Mouse (Mus musculus): Measurements from ENCODE around the gene Fpgs. TPM values are rescaled to one million over a fixed set of nuclear protein-coding genes. Genes with fewer than 3 reads are reported as not detected.

Fpgs gene
- total and polyA plus RNA-seq, 3 experiments: 40.0 to 73.9 TPM; not detected in 1

GRCm38 (mm10) chr2:32669876-32670275 is 34.1 kb downstream of the Fpgs start:
- H3K79me2 ChIP-seq (ENCODE audit: control insufficient read depth, insufficient read depth, low read length, poor library complexity): no peaks in the 10 kb centered on the region
- no peak overlapping the region for H3K4me3 ChIP-seq (ENCODE audit: control insufficient read depth in 1 of 2, insufficient read depth in 1 of 2, low read depth in 2 of 2, low read length in 2 of 2)
- H3K27ac ChIP-seq (ENCODE audit: control insufficient read depth, low read depth, low read length): no peak overlapping the region
- H3K4me1 ChIP-seq (ENCODE audit: control insufficient read depth in 1 of 2, insufficient read depth in 2 of 2, low read length in 2 of 2): no peaks in the 10 kb centered on the region
- no peaks in the 10 kb centered on the region for H3K27me3 ChIP-seq (ENCODE audit: control insufficient read depth in 1 of 2, insufficient read depth in 2 of 2, low read length in 2 of 2)
- H3K36me3 ChIP-seq (ENCODE audit: control insufficient read depth in 1 of 2, insufficient read depth in 2 of 2, low read length in 2 of 2): no peaks in the 10 kb centered on the region
- peak; percentile 16 for DNase-seq (ENCODE audit: low read depth, low spot score)
- TF ChIP-seq EP300 (IDR thresholded peaks at IDR 0.05; ENCODE audit: low read depth in 1 of 2, low read length in 2 of 2) (peak in 1 of 2 experiments; percentile 13; a peak in 1 of 4 replicates), SMC3 (IDR thresholded peaks at IDR 0.05; ENCODE audit: low read depth, low read length) (no peak)
- H3K9me3 ChIP-seq (replicated peaks; ENCODE audit: insufficient read depth, low read length): no peaks in the 10 kb centered on the region
- no peak overlapping the region for H3K9ac ChIP-seq (ENCODE audit: control insufficient read depth, low read depth, low read length, poor library complexity, severe bottlenecking)

DNA sequence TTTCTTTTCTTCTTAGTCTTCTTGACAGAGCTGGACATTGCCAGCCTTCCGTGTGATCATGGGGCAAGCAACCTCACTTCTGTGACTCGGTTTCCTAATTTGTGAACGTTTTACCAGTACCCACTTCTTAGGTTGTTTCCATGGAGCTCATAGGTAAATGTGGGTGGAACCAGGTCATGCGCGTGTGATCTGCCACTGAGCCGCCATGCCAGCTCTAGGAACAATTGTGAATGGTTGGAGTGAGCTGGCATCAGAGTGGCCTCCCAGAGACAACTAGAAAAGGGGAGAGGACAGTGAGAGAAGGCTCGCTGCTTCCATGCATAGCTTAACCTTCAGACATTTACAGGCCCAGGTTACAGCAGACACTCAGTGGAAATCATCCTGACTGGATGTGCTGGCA is 35.8 kb downstream of the Fpgs start:
- H3K4me1 ChIP-seq (ENCODE audit: control insufficient read depth in 1 of 2, insufficient read depth in 2 of 2, low read length in 2 of 2): no peaks in the 10 kb centered on the region
- H3K79me2 ChIP-seq (ENCODE audit: control insufficient read depth, insufficient read depth, low read length, poor library complexity): no peaks in the 10 kb centered on the region
- no peak for DNase-seq (ENCODE audit: low read depth, low spot score)
- H3K36me3 ChIP-seq (ENCODE audit: control insufficient read depth in 1 of 2, insufficient read depth in 2 of 2, low read length in 2 of 2): no peaks in the 10 kb centered on the region
- H3K9me3 ChIP-seq (replicated peaks; ENCODE audit: insufficient read depth, low read length): no peaks in the 10 kb centered on the region
- H3K9ac ChIP-seq (ENCODE audit: control insufficient read depth, low read depth, low read length, poor library complexity, severe bottlenecking): no peak overlapping the region
- no peak overlapping the region for H3K4me3 ChIP-seq (ENCODE audit: control insufficient read depth in 1 of 2, insufficient read depth in 1 of 2, low read depth in 2 of 2, low read length in 2 of 2)
- H3K27me3 ChIP-seq (ENCODE audit: control insufficient read depth in 1 of 2, insufficient read depth in 2 of 2, low read length in 2 of 2): no peaks in the 10 kb centered on the region
- TF ChIP-seq CTCF (IDR thresholded peaks at IDR 0.05 in 2 of 3, conservative IDR thresholded peaks at IDR 0.05 in 1 of 3; ENCODE audit: control insufficient read depth in 1 of 3, insufficient read depth in 1 of 3, low read depth in 2 of 3, low read length in 3 of 3, poor library complexity in 1 of 3, severe bottlenecking in 1 of 3) (no peak), ZKSCAN1 (IDR thresholded peaks at IDR 0.05; ENCODE audit: low read depth, low read length) (no peak), UBTF (IDR thresholded peaks at IDR 0.05; ENCODE audit: borderline replicate concordance, insufficient read depth, low read depth, low read length) (no peak), RAD21 (IDR thresholded peaks at IDR 0.05; ENCODE audit: low read depth, low read length) (no peak), MAX (IDR thresholded peaks at IDR 0.05; ENCODE audit: low read length) (no peak), POLR2AphosphoS2 (IDR thresholded peaks at IDR 0.05; ENCODE audit: low read length) (no peak), SMC3 (IDR thresholded peaks at IDR 0.05; ENCODE audit: low read depth, low read length) (no peak), TBP (IDR thresholded peaks at IDR 0.05; ENCODE audit: low read depth, low read length) (no peak), RCOR1 (IDR thresholded peaks at IDR 0.05; ENCODE audit: low read depth, low read length) (no peak), MYB (IDR thresholded peaks at IDR 0.05; ENCODE audit: low read depth, low read length) (no peak), POLR2A (IDR thresholded peaks at IDR 0.05; ENCODE audit: control insufficient read depth in 1 of 2, insufficient read depth in 1 of 2, low read depth in 1 of 2, low read length in 2 of 2, poor library complexity in 1 of 2) (no peak)
- H3K27ac ChIP-seq (ENCODE audit: control insufficient read depth, low read depth, low read length): no peak overlapping the region

GRCm38 (mm10) chr2:32667775-32668174 is 36.2 kb downstream of the Fpgs start:
- Histone ChIP-seq H3K4me1 (ENCODE audit: control insufficient read depth in 1 of 2, insufficient read depth in 2 of 2, low read length in 2 of 2) (no peaks in the 10 kb centered on the region), H3K4me3 (ENCODE audit: control insufficient read depth in 1 of 2, insufficient read depth in 1 of 2, low read depth in 2 of 2, low read length in 2 of 2) (no peak overlapping the region), H3K9ac (ENCODE audit: control insufficient read depth, low read depth, low read length, poor library complexity, severe bottlenecking) (no peak overlapping the region), H3K9me3 (replicated peaks; ENCODE audit: insufficient read depth, low read length) (no peaks in the 10 kb centered on the region), H3K27me3 (ENCODE audit: control insufficient read depth in 1 of 2, insufficient read depth in 2 of 2, low read length in 2 of 2) (no peaks in the 10 kb centered on the region), H3K27ac (ENCODE audit: control insufficient read depth, low read depth, low read length) (no peak overlapping the region), H3K36me3 (ENCODE audit: control insufficient read depth in 1 of 2, insufficient read depth in 2 of 2, low read length in 2 of 2) (no peaks in the 10 kb centered on the region), H3K79me2 (ENCODE audit: control insufficient read depth, insufficient read depth, low read length, poor library complexity) (no peaks in the 10 kb centered on the region)
- TF ChIP-seq ZC3H11A (IDR thresholded peaks at IDR 0.05; ENCODE audit: low read depth, low read length) (no peak), USF2 (IDR thresholded peaks at IDR 0.05; ENCODE audit: borderline replicate concordance in 1 of 2, insufficient read depth in 1 of 2, low read depth in 1 of 2, low read length in 2 of 2) (no peak), UBTF (IDR thresholded peaks at IDR 0.05; ENCODE audit: borderline replicate concordance, insufficient read depth, low read depth, low read length) (no peak), MYC (IDR thresholded peaks at IDR 0.05; ENCODE audit: low read depth, low read length) (no peak), POLR2AphosphoS2 (IDR thresholded peaks at IDR 0.05; ENCODE audit: low read length) (no peak)
- no peak for DNase-seq (ENCODE audit: low read depth, low spot score)

Data from MEL (cell line).